Mouse (Mus musculus) left cerebral cortex, postnatal 14 days (tissue): ENCODE results near the gene Mmaa. TPM values are rescaled to one million over a fixed set of nuclear protein-coding genes. Genes with fewer than 3 reads are reported as not detected.

Experiments used
- DNase-seq, 2 experiments: peaks; one replicate each; pipeline ENCODE4 v3.0.0; 2021 to 2022; ENCODE audit warnings: low spot score in 2 of 2, mixed read lengths in 1 of 2
- intact Hi-C: fragments of 180-260 bp; cut with DNase I; formaldehyde crosslinking; loops from one replicate; pipeline ENCODE4 v1.15.1; 2025
- total RNA-seq, 2 experiments: library from RNA; stranded (reverse); gene quantifications; 2 replicates each; pipeline ENCODE4 v1.2.3; 2021

The Mmaa gene
- total RNA-seq, 2 experiments from 2014 or later = 22.1 to 24.2 TPM

GRCm38 (mm10) chr8:79295276-79296105 is 754 bp upstream of the Mmaa start:
- intact Hi-C loops = loop anchor here (2.0 to 5.0 kb wide), 5 partner anchors 52 to 289 kb away; partner anchors contain the start of genes Smad1 and Zfp827
- DNase-seq = no peak

GRCm38 (mm10) chr8:79293841-79294240 is 896 bp downstream of the Mmaa start:
- intact Hi-C loops = loop anchor here (2.0 to 5.0 kb wide), 3 partner anchors 105 to 1227 kb away; partner anchors contain the start of genes Smad1 and Zfp827
- DNase-seq = no peak

- DNase-seq = no peak
- intact Hi-C loops = loop anchor here (5.0 kb wide), 1 partner anchor 1225 kb away; no protein-coding TSS in a partner anchor
Observed at GRCm38 (mm10) chr8:79292712-79293264, 1.9 kb downstream of the Mmaa start.

- intact Hi-C loops = no loop called here
- DNase-seq = no peak
Observed at GRCm38 (mm10) chr8:79289592-79289991, 5.1 kb downstream of the Mmaa start.

- no peak for DNase-seq
- intact Hi-C loops = no loop called here
Observed at GRCm38 (mm10) chr8:79288681-79289080, 6.1 kb downstream of the Mmaa start.

- intact Hi-C loops = no loop called here
- no peak for DNase-seq
Observed at GRCm38 (mm10) chr8:79288250-79288649, 6.5 kb downstream of the Mmaa start.

- intact Hi-C loops = no loop called here
- no peak for DNase-seq
Observed at GRCm38 (mm10) chr8:79286424-79286823, 8.3 kb downstream of the Mmaa start.

GRCm38 (mm10) chr8:79284626-79285025 is 10.1 kb downstream of the Mmaa start:
- intact Hi-C loops = no loop called here
- no peak for DNase-seq

- DNase-seq = no peak
- intact Hi-C loops = no loop called here
Observed at GRCm38 (mm10) chr8:79281376-79281890, 13.3 kb downstream of the Mmaa start.

- intact Hi-C loops = no loop called here
- no peak for DNase-seq
Observed at GRCm38 (mm10) chr8:79277264-79277870, 17.4 kb downstream of the Mmaa start.

- intact Hi-C loops = no loop called here
- DNase-seq = no peak
Observed at GRCm38 (mm10) chr8:79274940-79275339, 19.8 kb downstream of the Mmaa start.

GRCm38 (mm10) chr8:79273776-79274175 is 21.0 kb downstream of the Mmaa start:
- no peak for DNase-seq
- intact Hi-C loops = no loop called here

- no peak for DNase-seq
- intact Hi-C loops = no loop called here
Observed at GRCm38 (mm10) chr8:79272676-79273075, 22.1 kb downstream of the Mmaa start.

GRCm38 (mm10) chr8:79268921-79269320 is 25.8 kb downstream of the Mmaa start:
- intact Hi-C loops = no loop called here
- no peak for DNase-seq

- intact Hi-C loops = no loop called here
- no peak for DNase-seq
Observed at GRCm38 (mm10) chr8:79261920-79262319, 32.8 kb downstream of the Mmaa start.

- intact Hi-C loops = no loop called here
- peak in 1 of 2 experiments; percentile 26 for DNase-seq
Observed at GRCm38 (mm10) chr8:79256076-79256705, 38.5 kb downstream of the Mmaa start.

- intact Hi-C loops = no loop called here
- DNase-seq = peak in 1 of 2 experiments; percentile 22
Observed at GRCm38 (mm10) chr8:79253742-79254141, 41.0 kb downstream of the Mmaa start.

- DNase-seq = no peak
- intact Hi-C loops = no loop called here
Observed at GRCm38 (mm10) chr8:79248470-79248869, 46.3 kb downstream of the Mmaa start, which contains the start of gene 1700011L22Rik. TSS of gene 1700011L22Rik (minus strand) at chr8:79248570.

- intact Hi-C loops = no loop called here
Observed at GRCm38 (mm10) chr8:79243422-79243821, 51.3 kb downstream of the Mmaa start.

GRCm38 (mm10) chr8:79239996-79240395 is 54.7 kb downstream of the Mmaa start:
- intact Hi-C loops = no loop called here

More at GRCm38 (mm10) chr8:79243422-79243821, 51.3 kb downstream of the Mmaa start:
- no peak for DNase-seq

More at GRCm38 (mm10) chr8:79239996-79240395, 54.7 kb downstream of the Mmaa start:
- no peak for DNase-seq
